Mouse (Mus musculus) erythroblast, embryonic 14.5 days (primary cell): ENCODE results near the gene Mertk.

Experiments
- GATA1 ChIP-seq: IDR thresholded peaks from 2 replicates; pipeline ENCODE4 v1.6.1; 2012; ENCODE audit warnings: low read length, inconsistent platforms, mixed read lengths
- TAL1 ChIP-seq: IDR thresholded peaks from 3 replicates; pipeline ENCODE4 v1.6.1; 2012; ENCODE audit warnings: low read length, inconsistent platforms, mixed read lengths

GRCm38 (mm10) chr2:128709264-128709663 lies 10.5 kb downstream of the Mertk start:
- TF ChIP-seq TAL1, result no peak
- TF ChIP-seq GATA1, result no peak
